Mouse (Mus musculus): Measurements from ENCODE around the gene Rab39b.

Rab39b gene

DNA sequence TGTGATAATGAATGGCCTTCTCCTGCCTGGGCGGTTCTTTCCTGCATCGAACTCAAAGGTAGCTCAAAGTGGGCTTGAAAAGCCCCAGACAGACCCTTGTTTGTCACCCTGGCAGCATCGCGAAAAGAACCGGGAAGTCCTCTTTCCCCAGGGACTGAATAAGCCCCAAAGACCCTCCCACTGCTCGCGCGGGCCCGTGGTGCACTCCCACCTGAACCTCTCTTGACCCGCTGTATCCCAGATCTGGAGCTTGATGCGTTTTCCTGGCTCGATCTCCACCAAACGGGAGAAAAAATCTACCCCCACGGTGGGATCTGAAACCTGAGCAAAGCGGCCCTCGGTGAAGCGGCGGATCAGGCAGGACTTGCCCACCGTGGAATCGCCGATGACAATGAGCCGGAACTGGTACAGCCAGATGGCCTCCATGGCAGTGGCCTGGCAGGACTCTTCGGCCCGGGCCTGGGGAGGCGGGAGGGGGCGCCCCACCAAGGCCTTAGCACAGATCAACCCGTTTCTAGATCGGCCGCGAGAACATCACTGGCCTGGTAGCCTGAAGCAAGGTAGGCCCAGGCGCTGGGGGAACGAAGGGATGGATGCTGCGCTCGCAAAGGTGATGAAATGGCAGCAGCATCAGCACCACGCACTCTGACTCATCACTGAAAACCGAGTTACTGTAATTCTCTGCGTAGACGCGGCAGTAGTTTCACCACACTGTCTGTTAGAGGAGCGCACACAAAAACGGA is at the start of gene Rab39b:
Rab39b (minus strand) TSS at position 650 of the 743 bp plus-strand sequence.
- DNase-seq (ENCODE audit: low spot score), result peak; percentile 1

DNA sequence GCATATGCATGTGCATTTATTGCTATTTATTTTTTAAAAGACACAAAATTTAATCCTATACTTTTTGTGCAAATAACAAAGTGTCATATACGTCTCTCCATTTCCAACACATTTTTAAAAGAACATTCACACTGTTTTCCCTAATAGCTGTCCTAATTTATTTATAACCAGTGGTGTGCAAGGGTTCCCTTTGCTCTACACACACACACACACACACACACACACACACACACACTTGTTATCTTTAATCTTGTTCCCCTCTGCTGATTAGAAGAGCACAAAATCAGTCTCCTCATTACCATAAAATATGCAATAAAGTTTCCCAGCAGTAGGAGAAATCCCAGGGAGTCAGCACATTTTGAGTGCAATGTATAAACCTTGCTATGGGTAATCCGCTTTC is 508 bp upstream of the Rab39b start:
- no peak for DNase-seq (ENCODE audit: low spot score)
